Comparison of ENCODE assay signal across 15 mouse cellular contexts in genomic region chr1:137396736-137397135, GRCm38 (mm10).
"Had no signal": no experiment of that assay in that cellular context is flagged by ENCODE, and none has a peak within 500 bp of the region (broad histone marks: within the 10 kb centered on the region; RNA-seq: fewer than 3 reads in every experiment).

No protein-coding gene starts in this region.

- H3K9me3 ChIP-seq: liver, embryonic 12.5 days; neural tube, embryonic 12.5 days; stomach, embryonic 15.5 days had no signal

- H3K36me3 ChIP-seq: liver, embryonic 12.5 days; neural tube, embryonic 12.5 days; stomach, embryonic 15.5 days had no signal

- H3K4me3 ChIP-seq: liver, embryonic 12.5 days; megakaryocyte, embryonic 14.5 days; neural tube, embryonic 12.5 days; stomach, embryonic 15.5 days had no signal

- H3K9ac ChIP-seq: liver, embryonic 12.5 days; liver, embryonic 14.5 days; lung, embryonic 14.5 days; neural tube, embryonic 12.5 days; stomach, embryonic 15.5 days had no signal

- H3K4me2 ChIP-seq: liver, embryonic 12.5 days; lung, embryonic 14.5 days; neural tube, embryonic 12.5 days; stomach, embryonic 15.5 days had no signal

- H3K27ac ChIP-seq: liver, embryonic 12.5 days; liver, embryonic 14.5 days; macrophage; neural tube, embryonic 12.5 days; stomach, embryonic 15.5 days; stomach, postnatal 0 days had no signal

- DNase-seq: lung, adult 18-20 months; lung, embryonic 14.5 days; lung, postnatal 10 days; lung, postnatal 36 days; right cerebral cortex, postnatal 14 days; thymus, adult 2 months; thymus, postnatal 25 days; thymus, postnatal 4 days had no signal

- ATAC-seq: liver, embryonic 12.5 days had no signal

- H3K4me1 ChIP-seq: liver, embryonic 12.5 days; megakaryocyte, embryonic 14.5 days; neural tube, embryonic 12.5 days; stomach, embryonic 15.5 days had no signal

- H3K27me3 ChIP-seq: liver, embryonic 12.5 days; megakaryocyte, embryonic 14.5 days; neural tube, embryonic 12.5 days; stomach, embryonic 15.5 days had no signal
